Mouse (Mus musculus): ENCODE results near the gene Col27a1. TPM values are rescaled to one million over a fixed set of nuclear protein-coding genes. Genes with fewer than 3 reads are reported as not detected.

Col27a1 gene
- polyA plus RNA-seq, 1 experiment from 2014 or later = 1.8 TPM

DNA sequence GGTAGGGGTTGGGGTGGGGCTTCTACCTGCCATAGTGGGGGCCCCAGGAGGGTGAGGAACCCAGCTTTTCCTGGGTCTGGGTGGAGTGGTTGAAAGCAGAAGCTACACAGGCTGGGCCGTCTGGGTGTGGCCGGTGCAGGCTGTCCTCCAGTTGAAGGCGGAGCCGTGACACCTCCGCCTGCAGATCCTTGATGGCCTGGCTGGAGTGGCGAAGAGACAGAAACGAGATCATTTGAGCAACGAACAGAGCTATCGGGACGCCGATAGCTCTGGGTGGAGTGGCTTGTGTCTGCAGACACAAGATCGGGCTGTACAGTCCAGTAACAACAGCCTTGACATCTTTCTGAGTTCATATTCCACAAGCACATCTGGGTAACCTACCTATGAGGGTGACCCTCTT lies 160.5 kb downstream of the Col27a1 start:
- Histone ChIP-seq H3K4me2 (peak overlapping the region; percentile 63), H3K9ac (peak overlapping the region; percentile 43)

DNA sequence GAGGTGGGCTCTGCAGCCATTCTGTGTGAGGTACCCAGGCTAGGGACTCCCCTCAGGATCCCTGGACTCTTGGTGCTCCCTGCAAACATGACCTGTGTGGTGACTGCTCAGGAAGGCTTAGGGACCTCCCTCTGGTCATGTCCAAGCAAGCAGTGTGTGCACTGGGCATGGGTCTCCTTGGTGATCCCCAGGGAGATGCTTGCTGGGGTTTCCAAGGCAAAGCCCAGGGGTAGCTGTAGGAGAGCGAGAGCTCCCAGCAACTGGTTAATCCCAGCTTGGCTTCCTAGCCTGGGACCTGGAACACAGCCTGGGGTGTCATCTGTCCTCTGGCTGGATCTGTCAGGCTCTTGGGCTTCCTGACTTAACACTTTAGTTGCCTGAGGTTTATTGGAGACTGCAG lies 161.6 kb downstream of the Col27a1 start:
- no peak for ATAC-seq (ENCODE audit: insufficient read depth)
- no peaks in the 10 kb centered on the region for H3K9me3 ChIP-seq (replicated peaks)
- peaks cover 64% of the 10 kb centered on the region for H3K4me1 ChIP-seq (replicated peaks)
- H3K27me3 ChIP-seq = no peaks in the 10 kb centered on the region
- peak overlapping the region; percentile 96 for H3K27ac ChIP-seq (replicated peaks)
- H3K9ac ChIP-seq = peak overlapping the region; percentile 43; the same call in 1 of the 2 replicates
- 70% methylated on average over 1 of the region's 1 CpGs for WGBS (ENCODE audit: insufficient replicate concordance)
- H3K4me3 ChIP-seq (replicated peaks) = no peak overlapping the region
- peaks cover 68% of the 10 kb centered on the region for H3K36me3 ChIP-seq (replicated peaks)
- peak overlapping the region; percentile 63; the same call in 1 of the 2 replicates for H3K4me2 ChIP-seq

More for the DNA sequence above, 160.5 kb downstream of the Col27a1 start:
- H3K4me1 ChIP-seq (replicated peaks) = peaks cover 64% of the 10 kb centered on the region
- H3K36me3 ChIP-seq (replicated peaks) = peaks cover 67% of the 10 kb centered on the region
- H3K4me3 ChIP-seq (replicated peaks) = peak overlapping the region; percentile 19; the same call in 1 of the 2 replicates
- peak overlapping the region; percentile 96 for H3K27ac ChIP-seq (replicated peaks)
- ATAC-seq (ENCODE audit: insufficient read depth) = peak; percentile 91
- H3K9me3 ChIP-seq (replicated peaks) = no peaks in the 10 kb centered on the region
- no peaks in the 10 kb centered on the region for H3K27me3 ChIP-seq
- WGBS (ENCODE audit: insufficient replicate concordance) = 18% methylated on average over 12 of the region's 12 CpGs

DNA sequence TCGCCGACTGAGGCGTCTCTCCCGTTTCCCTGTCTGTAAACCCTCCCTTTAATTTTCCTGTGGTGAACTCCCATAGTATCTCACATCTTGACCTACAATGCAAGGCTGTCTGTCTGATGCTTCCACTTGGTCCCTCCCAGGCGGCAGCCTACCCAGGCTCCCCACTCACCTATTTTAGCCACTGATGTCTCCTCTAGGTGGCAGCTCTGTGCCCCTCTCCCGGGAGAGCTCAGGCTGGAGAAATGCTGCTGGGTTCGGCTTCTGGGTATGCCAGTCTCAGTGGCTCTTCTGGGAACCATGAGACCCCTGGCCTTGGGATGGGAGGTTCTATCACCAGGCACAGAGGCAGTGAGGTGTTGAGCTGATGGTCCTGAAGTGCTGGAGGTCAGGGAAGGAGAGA lies 163.7 kb downstream of the Col27a1 start:
- no peaks in the 10 kb centered on the region for H3K9me3 ChIP-seq (replicated peaks)
- no peak overlapping the region for H3K4me2 ChIP-seq
- peaks cover 63% of the 10 kb centered on the region for H3K4me1 ChIP-seq (replicated peaks)
- H3K27me3 ChIP-seq = no peaks in the 10 kb centered on the region
- 67% methylated on average over 7 of the region's 7 CpGs for whole genome bisulfite sequencing (ENCODE audit: insufficient replicate concordance)
- H3K27ac ChIP-seq (replicated peaks) = no peak overlapping the region
- ATAC-seq (ENCODE audit: insufficient read depth) = no peak
- peaks cover 69% of the 10 kb centered on the region for H3K36me3 ChIP-seq (replicated peaks)
- H3K9ac ChIP-seq = no peak overlapping the region
- H3K4me3 ChIP-seq (replicated peaks) = no peak overlapping the region

DNA sequence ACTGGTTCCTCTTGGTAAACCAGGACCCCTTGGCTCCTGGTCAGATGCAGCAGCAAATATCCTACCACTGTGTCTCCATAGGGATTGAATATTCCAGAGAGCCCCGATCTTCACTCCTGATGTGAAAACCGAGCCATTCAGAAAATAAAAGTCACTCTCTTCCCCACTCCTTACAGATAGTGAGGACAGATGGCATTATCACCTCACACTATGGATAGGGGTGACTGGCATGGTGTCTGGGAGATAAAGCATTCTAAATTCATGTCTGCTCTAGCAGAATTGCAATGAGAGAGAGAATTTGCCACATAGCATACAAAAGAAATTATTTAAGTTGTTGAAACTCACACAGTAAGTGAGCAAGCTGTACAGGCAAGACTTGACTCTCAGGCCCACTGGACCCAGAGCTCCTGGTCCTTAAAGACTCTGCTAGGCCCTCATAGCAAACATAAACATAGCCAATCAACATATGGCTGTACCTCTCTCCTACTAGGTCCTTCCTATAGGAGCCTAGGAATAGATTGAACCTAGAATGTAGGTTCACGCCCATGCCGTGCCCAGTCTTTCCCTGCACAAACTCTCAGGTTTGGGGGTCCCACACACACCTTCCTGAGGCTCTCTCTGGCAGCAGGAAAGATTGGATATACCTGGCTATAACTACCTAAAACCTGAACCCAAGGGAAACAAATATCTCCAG lies 169.0 kb downstream of the Col27a1 start:
- Histone ChIP-seq H3K27ac (replicated peaks) (peak overlapping the region; percentile 84), H3K36me3 (replicated peaks) (peaks cover 50% of the 10 kb centered on the region), H3K9me3 (replicated peaks) (no peaks in the 10 kb centered on the region), H3K27me3 (no peaks in the 10 kb centered on the region), H3K4me1 (replicated peaks) (peaks cover 50% of the 10 kb centered on the region), H3K4me3 (replicated peaks) (no peak overlapping the region), H3K4me2 (peak overlapping the region; percentile 59), H3K9ac (peak overlapping the region; percentile 47; the same call in 1 of the 2 replicates)
- WGBS (ENCODE audit: insufficient replicate concordance) = 40% methylated on average over 4 of the region's 4 CpGs
- peak; percentile 82 for ATAC-seq (ENCODE audit: insufficient read depth)

DNA sequence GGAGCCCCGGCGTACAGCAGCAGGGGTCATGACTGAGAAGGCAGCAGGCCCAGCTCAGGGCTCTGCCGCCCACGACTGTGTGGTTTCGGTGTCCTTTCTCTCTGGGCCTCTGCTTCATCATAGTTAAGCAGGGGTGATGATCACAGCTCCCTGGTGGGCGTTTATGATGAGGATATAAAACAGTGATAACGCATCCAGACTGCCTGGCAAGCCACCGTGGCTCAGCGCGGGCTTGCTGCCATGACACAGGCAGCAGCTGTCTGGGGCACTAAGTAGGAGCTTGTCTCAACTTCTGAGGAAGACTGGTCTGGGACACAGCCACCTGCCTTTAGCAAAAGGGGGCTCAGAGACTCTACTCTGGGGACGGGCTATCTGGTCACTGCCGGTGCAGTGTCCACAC lies 169.7 kb downstream of the Col27a1 start:
- ATAC-seq (ENCODE audit: insufficient read depth) = peak; percentile 11; the same call in 1 of the 2 replicates
- peak overlapping the region; percentile 84 for H3K27ac ChIP-seq (replicated peaks)
- no peaks in the 10 kb centered on the region for H3K9me3 ChIP-seq (replicated peaks)
- H3K9ac ChIP-seq = 0 out of 2 replicates have a peak overlapping the region, but pooled peaks have one; percentile 32
- peaks cover 47% of the 10 kb centered on the region for H3K36me3 ChIP-seq (replicated peaks)
- no peak overlapping the region for H3K4me3 ChIP-seq (replicated peaks)
- H3K4me2 ChIP-seq = peak overlapping the region; percentile 59
- 52% methylated on average over 12 of the region's 12 CpGs for WGBS (ENCODE audit: insufficient replicate concordance)
- peaks cover 48% of the 10 kb centered on the region for H3K4me1 ChIP-seq (replicated peaks)
- H3K27me3 ChIP-seq = no peaks in the 10 kb centered on the region

DNA sequence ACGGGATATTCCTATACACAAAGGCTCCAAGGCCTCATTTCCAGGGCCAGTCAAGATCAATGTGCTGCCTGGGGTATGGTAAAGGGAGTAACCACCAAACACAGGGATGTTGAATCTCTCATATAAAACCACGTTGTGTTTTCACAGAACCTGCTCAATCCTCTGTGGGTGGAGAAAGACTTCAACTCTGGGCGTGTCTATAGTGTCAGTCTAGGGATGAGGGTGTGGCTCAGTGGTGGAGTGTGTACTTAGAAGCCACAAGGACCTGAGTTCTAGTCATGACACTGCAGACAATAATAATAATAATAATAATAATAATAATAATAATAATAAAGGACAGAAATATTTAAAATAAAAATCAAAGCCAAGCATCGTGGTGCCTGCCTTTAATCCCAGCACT lies 170.5 kb downstream of the Col27a1 start:
- Histone ChIP-seq H3K9me3 (replicated peaks) (no peaks in the 10 kb centered on the region), H3K9ac (no peak overlapping the region), H3K4me1 (replicated peaks) (peaks cover 56% of the 10 kb centered on the region), H3K4me2 (no peak overlapping the region), H3K27me3 (no peaks in the 10 kb centered on the region), H3K36me3 (replicated peaks) (peaks cover 39% of the 10 kb centered on the region), H3K27ac (replicated peaks) (peak overlapping the region; percentile 84), H3K4me3 (replicated peaks) (no peak overlapping the region)
- ATAC-seq (ENCODE audit: insufficient read depth) = peak; percentile 54
- 64% methylated on average over 4 of the region's 4 CpGs for WGBS (ENCODE audit: insufficient replicate concordance)

MicroRNAs encoded within 50 kb of the gene (microRNA counts, 519-probe panel; counts per million panel counts)
- 2,500 counts per million, percentile 45 among the panel's probes with 10 or more counts for microRNA mmu-miR-455

Small RNAs within 50 kb of the gene (microRNA-seq; reads per million reads assigned to microRNA genes)
- gene Mir455 = 901 reads per million, percentile 76 among the genes with 10 or more reads in this experiment

Other genes with a start within 250 kb of the Col27a1 start
- 4.3 and 5.6 TPM in 2 replicates for gene Zfp618, start 248.4 kb upstream of the Col27a1 start, polyA plus RNA-seq (2015; fragmentation: Nextera tagmentation; extraction: Ambion mirVana)
- gene Ambp, start 59.2 kb upstream of the Col27a1 start, polyA plus RNA-seq (2015; fragmentation: Nextera tagmentation; extraction: Ambion mirVana) = 1,215 and 1,486 TPM in 2 replicates
- gene Kif12, start 41.9 kb upstream of the Col27a1 start, polyA plus RNA-seq (2015; fragmentation: Nextera tagmentation; extraction: Ambion mirVana) = 5.1 and 5.7 TPM in 2 replicates
- gene Orm1, start 130.6 kb downstream of the Col27a1 start, polyA plus RNA-seq (2015; fragmentation: Nextera tagmentation; extraction: Ambion mirVana) = 0.50 and 0.77 TPM in 2 replicates
- not detected in 2 replicates for gene Orm3, start 142.2 kb downstream of the Col27a1 start, polyA plus RNA-seq (2015; fragmentation: Nextera tagmentation; extraction: Ambion mirVana)
- gene Orm2, start 148.4 kb downstream of the Col27a1 start, polyA plus RNA-seq (2015; fragmentation: Nextera tagmentation; extraction: Ambion mirVana) = not detected in 2 replicates
- gene Akna, start 189.3 kb downstream of the Col27a1 start, polyA plus RNA-seq (2015; fragmentation: Nextera tagmentation; extraction: Ambion mirVana) = 4.8 and 5.7 TPM in 2 replicates

All from liver, embryonic 15.5 days (tissue).